Mouse (Mus musculus): ENCODE data around the gene Tcf3. TPM values are rescaled to one million over a fixed set of nuclear protein-coding genes. Genes with fewer than 3 reads are reported as not detected.

Tcf3 gene
- total and polyA plus RNA-seq, 3 experiments = 125 to 258 TPM; not detected in 1

DNA sequence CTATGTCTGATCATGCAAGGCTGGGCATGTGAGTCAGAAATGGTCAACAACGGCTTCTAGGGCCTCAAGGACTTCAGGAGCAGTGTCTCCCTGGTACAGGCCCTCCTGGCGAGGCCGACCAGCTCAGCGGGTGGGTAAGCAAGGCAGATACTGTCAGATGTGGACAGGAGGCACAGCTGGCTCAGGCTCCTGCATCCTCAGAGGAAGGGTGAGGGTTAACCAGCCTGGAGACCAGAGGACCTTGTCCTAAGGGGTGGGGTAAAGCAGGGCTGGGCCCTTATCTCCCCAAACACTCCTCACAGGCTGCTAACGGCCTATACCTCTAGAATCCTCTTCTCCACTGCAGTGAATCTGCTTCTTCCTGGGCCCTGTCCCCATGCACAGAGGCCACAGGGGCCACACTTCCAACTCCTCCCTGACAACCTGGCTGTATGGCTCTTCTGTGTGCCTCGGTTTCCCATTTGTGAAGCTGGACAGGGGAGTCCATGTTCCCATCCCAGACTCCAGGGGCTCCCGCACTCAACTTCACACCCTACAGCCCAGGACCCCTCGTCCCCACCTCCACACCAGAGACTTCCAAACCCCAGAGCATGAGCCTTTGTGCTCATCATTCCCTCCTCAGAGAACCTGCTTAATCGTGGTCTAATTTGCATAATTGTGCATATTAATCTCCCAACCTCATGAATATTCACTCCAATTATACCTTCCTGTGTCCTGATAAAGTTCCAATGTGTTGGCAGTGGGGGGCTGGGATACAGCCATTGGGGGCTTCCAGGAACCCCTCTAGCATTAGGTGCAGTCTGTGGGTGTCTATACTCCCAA is 11.6 kb downstream of the Tcf3 start:
- Histone ChIP-seq H3K27me3 (ENCODE audit: control insufficient read depth in 1 of 2, insufficient read depth in 2 of 2, low read length in 2 of 2) (no peaks in the 10 kb centered on the region), H3K27ac (ENCODE audit: control insufficient read depth, low read depth, low read length) (peak overlapping the region; percentile 93), H3K79me2 (ENCODE audit: control insufficient read depth, insufficient read depth, low read length, poor library complexity) (peaks cover 4% of the 10 kb centered on the region), H3K9me3 (replicated peaks; ENCODE audit: insufficient read depth, low read length) (no peaks in the 10 kb centered on the region), H3K4me3 (ENCODE audit: control insufficient read depth in 1 of 2, insufficient read depth in 1 of 2, low read depth in 2 of 2, low read length in 2 of 2) (no peak overlapping the region), H3K36me3 (ENCODE audit: control insufficient read depth in 1 of 2, insufficient read depth in 2 of 2, low read length in 2 of 2) (peaks cover 14 to 43% of the 10 kb centered on the region in 2 experiments), H3K4me1 (ENCODE audit: control insufficient read depth in 1 of 2, insufficient read depth in 2 of 2, low read length in 2 of 2) (peaks cover 23 to 56% of the 10 kb centered on the region in 2 experiments), H3K9ac (ENCODE audit: control insufficient read depth, low read depth, low read length, poor library complexity, severe bottlenecking) (peak overlapping the region; percentile 47)
- peak; percentile 85 for DNase-seq (ENCODE audit: low read depth, low spot score)
- TF ChIP-seq NRF1 (IDR thresholded peaks at IDR 0.05; ENCODE audit: insufficient read depth, low read depth, low read length, poor library complexity, severe bottlenecking) = no peak
- TF ChIP-seq GATA1 (IDR thresholded peaks at IDR 0.05; ENCODE audit: low read depth, low read length) = peak; percentile 90
- peak; percentile 68; the same call in 1 of the 2 replicates for TF ChIP-seq RCOR1 (IDR thresholded peaks at IDR 0.05; ENCODE audit: low read depth, low read length)
- TF ChIP-seq ZMIZ1 (IDR thresholded peaks at IDR 0.05; ENCODE audit: low read depth, low read length) = no peak
- no peak for TF ChIP-seq MAX (IDR thresholded peaks at IDR 0.05; ENCODE audit: low read length)
- TF ChIP-seq USF1 (IDR thresholded peaks at IDR 0.05; ENCODE audit: low read depth, low read length) = no peak
- peak; percentile 36; the same call in 1 of the 2 replicates for TF ChIP-seq NELFE (IDR thresholded peaks at IDR 0.05; ENCODE audit: low read depth, low read length)
- TF ChIP-seq BHLHE40 (IDR thresholded peaks at IDR 0.05; ENCODE audit: borderline replicate concordance, low read depth, low read length) = no peak
- peak; percentile 87 to 97 for TF ChIP-seq EP300 (IDR thresholded peaks at IDR 0.05; ENCODE audit: low read depth in 1 of 2, low read length in 2 of 2)
- TF ChIP-seq UBTF (IDR thresholded peaks at IDR 0.05; ENCODE audit: borderline replicate concordance, insufficient read depth, low read depth, low read length) = no peak
- peak; percentile 85 for TF ChIP-seq TCF12 (IDR thresholded peaks at IDR 0.05; ENCODE audit: low read depth, low read length)
- no peak for TF ChIP-seq POLR2AphosphoS2 (IDR thresholded peaks at IDR 0.05; ENCODE audit: low read length)
- TF ChIP-seq ETS1 (IDR thresholded peaks at IDR 0.05; ENCODE audit: low read depth, low read length) = peak; percentile 72; the same call in 1 of the 2 replicates
- TF ChIP-seq SIN3A (IDR thresholded peaks at IDR 0.05; ENCODE audit: low read length) = peak; percentile 80
- no peak for TF ChIP-seq CTCF (IDR thresholded peaks at IDR 0.05 in 2 of 3, conservative IDR thresholded peaks at IDR 0.05 in 1 of 3; ENCODE audit: control insufficient read depth in 1 of 3, insufficient read depth in 1 of 3, low read depth in 2 of 3, low read length in 3 of 3, poor library complexity in 1 of 3, severe bottlenecking in 1 of 3)
- peak; percentile 69; the same call in 1 of the 2 replicates for TF ChIP-seq MAZ (IDR thresholded peaks at IDR 0.05; ENCODE audit: low read depth, low read length)
- no peak for TF ChIP-seq E2F4 (IDR thresholded peaks at IDR 0.05; ENCODE audit: borderline replicate concordance, low read depth, low read length)
- TF ChIP-seq RAD21 (IDR thresholded peaks at IDR 0.05; ENCODE audit: low read depth, low read length) = no peak
- TF ChIP-seq USF2 (IDR thresholded peaks at IDR 0.05; ENCODE audit: borderline replicate concordance in 1 of 2, insufficient read depth in 1 of 2, low read depth in 1 of 2, low read length in 2 of 2) = no peak
- no peak for TF ChIP-seq CHD1 (IDR thresholded peaks at IDR 0.05; ENCODE audit: low read depth, low read length)
- TF ChIP-seq HCFC1 (IDR thresholded peaks at IDR 0.05; ENCODE audit: low read depth, low read length) = peak; percentile 42; the same call in 1 of the 2 replicates
- TF ChIP-seq ZC3H11A (IDR thresholded peaks at IDR 0.05; ENCODE audit: low read depth, low read length) = no peak
- TF ChIP-seq JUND (IDR thresholded peaks at IDR 0.05; ENCODE audit: low read depth, low read length) = no peak
- TF ChIP-seq GABPA (IDR thresholded peaks at IDR 0.05; ENCODE audit: low read depth, low read length) = no peak
- no peak for TF ChIP-seq MEF2A (IDR thresholded peaks at IDR 0.05; ENCODE audit: extremely low read depth, insufficient replicate concordance, low read depth, low read length, poor library complexity, severe bottlenecking)
- TF ChIP-seq MYB (IDR thresholded peaks at IDR 0.05; ENCODE audit: low read depth, low read length) = peak; percentile 90
- no peak for TF ChIP-seq CHD2 (IDR thresholded peaks at IDR 0.05; ENCODE audit: low read length)
- peak; percentile 87 for TF ChIP-seq TAL1 (IDR thresholded peaks at IDR 0.05; ENCODE audit: low read length)
- TF ChIP-seq KAT2A (conservative IDR thresholded peaks at IDR 0.05; ENCODE audit: low read depth, low read length) = no peak
- TF ChIP-seq ZKSCAN1 (IDR thresholded peaks at IDR 0.05; ENCODE audit: low read depth, low read length) = no peak
- peak in 1 of 2 experiments; percentile 71; a peak in 2 of 4 replicates for TF ChIP-seq POLR2A (IDR thresholded peaks at IDR 0.05; ENCODE audit: control insufficient read depth in 1 of 2, insufficient read depth in 1 of 2, low read depth in 1 of 2, low read length in 2 of 2, poor library complexity in 1 of 2)
- TF ChIP-seq TBP (IDR thresholded peaks at IDR 0.05; ENCODE audit: low read depth, low read length) = peak; percentile 77
- peak; percentile 25; the same call in 1 of the 2 replicates for TF ChIP-seq MXI1 (IDR thresholded peaks at IDR 0.05; ENCODE audit: low read depth, low read length)
- no peak for TF ChIP-seq MAFK (IDR thresholded peaks at IDR 0.05; ENCODE audit: borderline replicate concordance, low read depth, low read length)
- 0 out of 2 replicates have a peak, but pooled peaks have one; percentile 10 for TF ChIP-seq SMC3 (IDR thresholded peaks at IDR 0.05; ENCODE audit: low read depth, low read length)
- TF ChIP-seq ZNF384 (IDR thresholded peaks at IDR 0.05; ENCODE audit: low read depth, low read length) = no peak
